ENCODE assay signal across 17 mouse cellular contexts in genomic region chr10:121833443-121833842, GRCm38 (mm10).
DNase-seq lines count a peak whose midpoint lies in the region; ATAC-seq and TF ChIP-seq lines count a peak whose summit lies in the region.
"Had no signal": no experiment of that assay in that cellular context is flagged by ENCODE, and none has a peak within 500 bp of the region (broad histone marks: within the 10 kb centered on the region; RNA-seq: fewer than 3 reads in every experiment).

No protein-coding gene starts in this region.

- H3K27ac ChIP-seq in kidney, adult 2 months (ENCODE audit: insufficient read depth, low read depth, low read length) = no peak overlapping the region
- no peak overlapping the region for H3K27ac ChIP-seq in midbrain, postnatal 0 days (ENCODE audit: low read depth, low read length)
- no peak overlapping the region for H3K27ac ChIP-seq in midbrain, embryonic 16.5 days (ENCODE audit: low read length)
- H3K27ac ChIP-seq in MEL (ENCODE audit: control insufficient read depth, low read depth, low read length) = no peak overlapping the region
- H3K27ac ChIP-seq in stomach, postnatal 0 days (replicated peaks) = no peak overlapping the region
- H3K27ac ChIP-seq in hindbrain, embryonic 14.5 days = no peak overlapping the region
- H3K27ac ChIP-seq in hindbrain, embryonic 12.5 days = no peak overlapping the region
- H3K27ac ChIP-seq: forebrain, embryonic 12.5 days; hindbrain, postnatal 0 days; liver, embryonic 14.5 days had no signal

- no peak for TF ChIP-seq POLR2A in kidney, adult 2 months (IDR thresholded peaks at IDR 0.05; ENCODE audit: low read depth, low read length)
- no peak for TF ChIP-seq POLR2A in MEL (IDR thresholded peaks at IDR 0.05; ENCODE audit: control insufficient read depth in 1 of 2, insufficient read depth in 1 of 2, low read depth in 1 of 2, low read length in 2 of 2, poor library complexity in 1 of 2)

- no peak for ATAC-seq in midbrain, postnatal 0 days (ENCODE audit: low FRiP score)
- ATAC-seq in midbrain, embryonic 16.5 days = no peak
- no peak for ATAC-seq in stomach, postnatal 0 days (ENCODE audit: low FRiP score, low TSS enrichment)
- ATAC-seq in hindbrain, embryonic 14.5 days (ENCODE audit: low FRiP score) = no peak
- ATAC-seq in hindbrain, embryonic 12.5 days (ENCODE audit: low FRiP score) = no peak
- ATAC-seq: hindbrain, postnatal 0 days had no signal

- H3K4me3 ChIP-seq in kidney, adult 2 months (ENCODE audit: insufficient read depth, low read depth, low read length) = no peak overlapping the region
- no peak overlapping the region for H3K4me3 ChIP-seq in midbrain, postnatal 0 days (ENCODE audit: low read depth, low read length)
- H3K4me3 ChIP-seq in midbrain, embryonic 16.5 days (ENCODE audit: low read depth, low read length) = no peak overlapping the region
- no peak overlapping the region for H3K4me3 ChIP-seq in MEL (ENCODE audit: control insufficient read depth in 1 of 2, insufficient read depth in 1 of 2, low read depth in 2 of 2, low read length in 2 of 2)
- H3K4me3 ChIP-seq in stomach, postnatal 0 days (ENCODE audit: low read depth, low read length) = no peak overlapping the region
- no peak overlapping the region for H3K4me3 ChIP-seq in hindbrain, embryonic 14.5 days (replicated peaks; ENCODE audit: low read length)
- no peak overlapping the region for H3K4me3 ChIP-seq in hindbrain, embryonic 12.5 days
- H3K4me3 ChIP-seq: forebrain, embryonic 12.5 days had no signal

- no peaks in the 10 kb centered on the region for H3K9me3 ChIP-seq in midbrain, postnatal 0 days (ENCODE audit: low read length)
- no peaks in the 10 kb centered on the region for H3K9me3 ChIP-seq in midbrain, embryonic 16.5 days (replicated peaks; ENCODE audit: control insufficient read depth, low read length, poor library complexity, severe bottlenecking)
- no peaks in the 10 kb centered on the region for H3K9me3 ChIP-seq in MEL (replicated peaks; ENCODE audit: insufficient read depth, low read length)
- no peaks in the 10 kb centered on the region for H3K9me3 ChIP-seq in stomach, postnatal 0 days (ENCODE audit: control insufficient read depth, low read length)
- H3K9me3 ChIP-seq in hindbrain, embryonic 14.5 days (ENCODE audit: control insufficient read depth, low read length) = no peaks in the 10 kb centered on the region
- no peaks in the 10 kb centered on the region for H3K9me3 ChIP-seq in hindbrain, embryonic 12.5 days (replicated peaks)
- H3K9me3 ChIP-seq: forebrain, embryonic 12.5 days had no signal

- TF ChIP-seq EP300 in MEL (IDR thresholded peaks at IDR 0.05; ENCODE audit: low read depth in 1 of 2, low read length in 2 of 2) = no peak
- no peak for TF ChIP-seq EP300 in stomach, postnatal 0 days (optimal IDR thresholded peaks at IDR 0.05)

- H3K27me3 ChIP-seq in kidney, adult 2 months (replicated peaks; ENCODE audit: control insufficient read depth, insufficient read depth, low read length) = no peaks in the 10 kb centered on the region
- H3K27me3 ChIP-seq in midbrain, postnatal 0 days (ENCODE audit: insufficient read depth, low read length) = no peaks in the 10 kb centered on the region
- H3K27me3 ChIP-seq in midbrain, embryonic 16.5 days (ENCODE audit: control insufficient read depth, insufficient read depth, low read depth, low read length) = no peaks in the 10 kb centered on the region
- H3K27me3 ChIP-seq in MEL (ENCODE audit: control insufficient read depth in 1 of 2, insufficient read depth in 2 of 2, low read length in 2 of 2) = no peaks in the 10 kb centered on the region
- no peaks in the 10 kb centered on the region for H3K27me3 ChIP-seq in stomach, postnatal 0 days (ENCODE audit: control insufficient read depth, insufficient read depth, low read length)
- H3K27me3 ChIP-seq in hindbrain, embryonic 14.5 days (ENCODE audit: control insufficient read depth, insufficient read depth, low read length) = no peaks in the 10 kb centered on the region
- no peaks in the 10 kb centered on the region for H3K27me3 ChIP-seq in hindbrain, embryonic 12.5 days
- H3K27me3 ChIP-seq: forebrain, embryonic 12.5 days had no signal

- TF ChIP-seq RAD21 in MEL (IDR thresholded peaks at IDR 0.05; ENCODE audit: low read depth, low read length) = peak; percentile 12

- no peak overlapping the region for H3K4me2 ChIP-seq in midbrain, postnatal 0 days (ENCODE audit: low read depth, low read length, poor library complexity, severe bottlenecking)
- no peak overlapping the region for H3K4me2 ChIP-seq in midbrain, embryonic 16.5 days (ENCODE audit: low read length)
- H3K4me2 ChIP-seq in stomach, postnatal 0 days (replicated peaks; ENCODE audit: low read depth) = no peak overlapping the region
- no peak overlapping the region for H3K4me2 ChIP-seq in hindbrain, embryonic 14.5 days (replicated peaks)
- H3K4me2 ChIP-seq in hindbrain, embryonic 12.5 days (replicated peaks) = no peak overlapping the region
- H3K4me2 ChIP-seq: forebrain, embryonic 12.5 days had no signal

- H3K9ac ChIP-seq in midbrain, postnatal 0 days (replicated peaks; ENCODE audit: low read length, poor library complexity, severe bottlenecking) = no peak overlapping the region
- no peak overlapping the region for H3K9ac ChIP-seq in midbrain, embryonic 16.5 days (ENCODE audit: low read depth, low read length)
- no peak overlapping the region for H3K9ac ChIP-seq in MEL (ENCODE audit: control insufficient read depth, low read depth, low read length, poor library complexity, severe bottlenecking)
- no peak overlapping the region for H3K9ac ChIP-seq in stomach, postnatal 0 days (ENCODE audit: low read length)
- H3K9ac ChIP-seq in hindbrain, embryonic 14.5 days = no peak overlapping the region
- H3K9ac ChIP-seq in hindbrain, embryonic 12.5 days = no peak overlapping the region
- H3K9ac ChIP-seq: forebrain, embryonic 12.5 days; liver, embryonic 14.5 days had no signal

- peaks cover 5% of the 10 kb centered on the region; the same call in 1 of the 2 replicates for H3K4me1 ChIP-seq in kidney, adult 2 months (ENCODE audit: control insufficient read depth, insufficient read depth, low read length)
- no peaks in the 10 kb centered on the region; the same call in 1 of the 2 replicates for H3K4me1 ChIP-seq in midbrain, postnatal 0 days (ENCODE audit: insufficient read depth, low read length)
- H3K4me1 ChIP-seq in midbrain, embryonic 16.5 days (ENCODE audit: control insufficient read depth, insufficient read depth, low read length) = peaks cover 20% of the 10 kb centered on the region
- no peaks in the 10 kb centered on the region for H3K4me1 ChIP-seq in MEL (ENCODE audit: control insufficient read depth in 1 of 2, insufficient read depth in 2 of 2, low read length in 2 of 2)
- no peaks in the 10 kb centered on the region for H3K4me1 ChIP-seq in stomach, postnatal 0 days (replicated peaks; ENCODE audit: control insufficient read depth, insufficient read depth)
- peaks cover 20% of the 10 kb centered on the region for H3K4me1 ChIP-seq in hindbrain, embryonic 14.5 days (replicated peaks; ENCODE audit: control insufficient read depth, insufficient read depth, low read length)
- peaks cover 24% of the 10 kb centered on the region for H3K4me1 ChIP-seq in hindbrain, embryonic 12.5 days

- 91% methylated on average over 5 of the region's 5 CpGs for WGBS in kidney, adult 2 months
- WGBS in midbrain, postnatal 0 days = 87% methylated on average over 5 of the region's 5 CpGs
- WGBS in midbrain, embryonic 16.5 days = 87% methylated on average over 5 of the region's 5 CpGs
- WGBS in stomach, postnatal 0 days = 89% methylated on average over 5 of the region's 5 CpGs
- 92% methylated on average over 5 of the region's 5 CpGs for WGBS in hindbrain, embryonic 14.5 days
- WGBS in hindbrain, embryonic 12.5 days = 86% methylated on average over 5 of the region's 5 CpGs

- DNase-seq in kidney, adult 2 months = no peak
- DNase-seq in kidney, adult 8-10 months = no peak
- no peak for DNase-seq in midbrain, postnatal 0 days (ENCODE audit: low spot score)
- no peak for DNase-seq in MEL (ENCODE audit: low read depth, low spot score)
- DNase-seq in stomach, postnatal 0 days (ENCODE audit: low spot score) = peak; percentile 13
- DNase-seq in hindbrain, embryonic 14.5 days (ENCODE audit: low spot score) = no peak
- DNase-seq: adrenal gland, postnatal 10 days; cerebellum, adult 18-20 months; kidney, postnatal 10 days; left cerebral cortex, postnatal 4 days; midbrain, embryonic 14.5 days; right cerebral cortex, postnatal 4 days had no signal

- H3K36me3 ChIP-seq in kidney, adult 2 months (ENCODE audit: control insufficient read depth, insufficient read depth, low read length) = no peaks in the 10 kb centered on the region
- 0 out of 2 replicates have a peak, but pooled peaks cover 3% of the 10 kb centered on the region for H3K36me3 ChIP-seq in midbrain, postnatal 0 days (ENCODE audit: insufficient read depth, low read length)
- no peaks in the 10 kb centered on the region; the same call in 1 of the 2 replicates for H3K36me3 ChIP-seq in midbrain, embryonic 16.5 days (ENCODE audit: control insufficient read depth, insufficient read depth, low read length)
- no peaks in the 10 kb centered on the region for H3K36me3 ChIP-seq in MEL (ENCODE audit: control insufficient read depth in 1 of 2, insufficient read depth in 2 of 2, low read length in 2 of 2)
- no peaks in the 10 kb centered on the region for H3K36me3 ChIP-seq in stomach, postnatal 0 days (ENCODE audit: control insufficient read depth, insufficient read depth, low read length)
- H3K36me3 ChIP-seq in hindbrain, embryonic 14.5 days (replicated peaks; ENCODE audit: control insufficient read depth, insufficient read depth) = peaks cover 34% of the 10 kb centered on the region
- H3K36me3 ChIP-seq in hindbrain, embryonic 12.5 days = no peaks in the 10 kb centered on the region; the same call in 1 of the 2 replicates
- H3K36me3 ChIP-seq: forebrain, embryonic 12.5 days had no signal

- H3K79me2 ChIP-seq in MEL (ENCODE audit: control insufficient read depth, insufficient read depth, low read length, poor library complexity) = no peaks in the 10 kb centered on the region

- peak; percentile 20; the same call in 1 of the 2 replicates for TF ChIP-seq CTCF in kidney, adult 2 months (conservative IDR thresholded peaks at IDR 0.05; ENCODE audit: insufficient read depth, insufficient read length, low read depth, low read length)
- 0 out of 2 replicates have a peak, but pooled peaks have one; percentile 6 for TF ChIP-seq CTCF in midbrain, postnatal 0 days (IDR thresholded peaks at IDR 0.05)
- peak in 2 of 3 experiments; percentile 17 to 20; a peak in 1 of 6 replicates for TF ChIP-seq CTCF in MEL (IDR thresholded peaks at IDR 0.05 in 2 of 3, conservative IDR thresholded peaks at IDR 0.05 in 1 of 3; ENCODE audit: control insufficient read depth in 1 of 3, insufficient read depth in 1 of 3, low read depth in 2 of 3, low read length in 3 of 3, poor library complexity in 1 of 3, severe bottlenecking in 1 of 3)
- TF ChIP-seq CTCF in stomach, postnatal 0 days (IDR thresholded peaks at IDR 0.05; ENCODE audit: low read depth) = peak; percentile 45

TF ChIP-seq in MEL, 35 proteins besides CTCF, POLR2A, EP300 and RAD21 (continues in another document):
- TF ChIP-seq USF2 (IDR thresholded peaks at IDR 0.05; ENCODE audit: borderline replicate concordance in 1 of 2, insufficient read depth in 1 of 2, low read depth in 1 of 2, low read length in 2 of 2) (no peak), MAX (IDR thresholded peaks at IDR 0.05; ENCODE audit: low read length) (no peak), GATA1 (IDR thresholded peaks at IDR 0.05; ENCODE audit: low read depth, low read length) (no peak), POLR2AphosphoS2 (IDR thresholded peaks at IDR 0.05; ENCODE audit: low read length) (no peak)
